Mouse (Mus musculus) lung, embryonic 15.5 days (tissue): ENCODE results near the gene Strip1. TPM values are rescaled to one million over a fixed set of nuclear protein-coding genes. Genes with fewer than 3 reads are reported as not detected.

Source experiments
- ATAC-seq: fragments of 200-750 bp; cut with Nextera tagmentation; 2 replicates; pipeline ENCODE4 v1.8.0; 2017; ENCODE audit warnings: moderate number of reproducible peaks, borderline replicate concordance; ENCODE audit not compliant: low FRiP score, low TSS enrichment; ENCODE audit errors: extremely low read depth
- H3K27ac ChIP-seq: fragments of 300-500 bp; sonication (generic); 2 replicates; pipeline ENCODE4 v1.5.1; 2015; ENCODE audit warnings: moderate library complexity, mild to moderate bottlenecking, inconsistent platforms
- H3K27me3 ChIP-seq: fragments of 300-500 bp; sonication (generic); 2 replicates; pipeline ENCODE4 v1.6.1; 2015; ENCODE audit warnings: inconsistent platforms
- H3K36me3 ChIP-seq: fragments of 300-500 bp; sonication (generic); 2 replicates; pipeline ENCODE4 v1.6.1; 2015; ENCODE audit warnings: inconsistent platforms
- H3K4me1 ChIP-seq: fragments of 300-500 bp; sonication (generic); 2 replicates; pipeline ENCODE4 v1.6.1; 2015; ENCODE audit warnings: inconsistent platforms
- H3K4me2 ChIP-seq: fragments of 300-500 bp; sonication (generic); 2 replicates; pipeline ENCODE4 v1.6.1; 2015; ENCODE audit warnings: inconsistent platforms, mild to moderate bottlenecking, moderate library complexity
- H3K4me3 ChIP-seq: fragments of 300-500 bp; sonication (generic); 2 replicates; pipeline ENCODE4 v1.5.1; 2015; ENCODE audit warnings: mild to moderate bottlenecking, inconsistent platforms
- H3K9ac ChIP-seq: fragments of 300-500 bp; sonication (generic); 2 replicates; pipeline ENCODE4 v1.6.1; 2015; ENCODE audit warnings: inconsistent platforms
- H3K9me3 ChIP-seq: fragments of 300-500 bp; sonication (generic); 2 replicates; pipeline ENCODE4 v1.6.1; 2016; ENCODE audit warnings: inconsistent platforms
- WGBS: fragments of 180-500 bp; shearing (Covaris S2); methylation state at CpG from one replicate; pipeline ENCODE4 v1.1.7; 2015; 5-methylcytosine and 5-hydroxymethylcytosine counted together
- polyA plus RNA-seq: library from polyadenylated mRNA; unstranded; fragments of >200 nt; fragmentation: Nextera tagmentation; extraction: Ambion mirVana; gene quantifications from 2 replicates; pipeline ENCODE4 v1.2.1, GENCODE M21; 2015

The Strip1 gene
- polyA plus RNA-seq, 1 experiment from 2014 or later = 46.7 TPM

DNA sequence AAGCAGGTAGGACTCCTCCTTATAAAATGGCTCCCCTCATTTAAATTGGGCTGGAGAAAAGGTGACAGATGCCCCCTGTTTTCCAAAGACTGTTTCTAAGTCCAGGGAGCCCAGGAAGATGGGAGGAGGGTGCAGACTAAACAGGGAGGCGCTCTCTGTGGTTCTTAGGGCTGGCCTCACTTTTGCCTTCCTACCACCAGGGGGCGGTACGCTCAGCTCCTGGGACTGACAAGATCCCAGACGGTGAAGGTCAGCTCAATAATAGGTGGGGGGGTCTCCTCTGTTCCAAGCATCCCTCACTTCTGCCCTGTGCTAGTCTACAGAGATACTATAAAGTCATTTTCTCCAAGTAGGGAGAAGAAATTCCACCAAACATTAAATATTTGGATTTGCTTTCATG lies 26.2 kb downstream of the Strip1 start:
- no peaks in the 10 kb centered on the region for H3K36me3 ChIP-seq
- H3K4me3 ChIP-seq = no peak overlapping the region
- no peaks in the 10 kb centered on the region for H3K9me3 ChIP-seq
- 8% methylated on average over 4 of the region's 4 CpGs for WGBS
- no peak for ATAC-seq
- no peaks in the 10 kb centered on the region for H3K4me1 ChIP-seq
- no peak overlapping the region for H3K27ac ChIP-seq
- no peak overlapping the region for H3K9ac ChIP-seq
- H3K27me3 ChIP-seq = peaks cover 41% of the 10 kb centered on the region
- H3K4me2 ChIP-seq = no peak overlapping the region

DNA sequence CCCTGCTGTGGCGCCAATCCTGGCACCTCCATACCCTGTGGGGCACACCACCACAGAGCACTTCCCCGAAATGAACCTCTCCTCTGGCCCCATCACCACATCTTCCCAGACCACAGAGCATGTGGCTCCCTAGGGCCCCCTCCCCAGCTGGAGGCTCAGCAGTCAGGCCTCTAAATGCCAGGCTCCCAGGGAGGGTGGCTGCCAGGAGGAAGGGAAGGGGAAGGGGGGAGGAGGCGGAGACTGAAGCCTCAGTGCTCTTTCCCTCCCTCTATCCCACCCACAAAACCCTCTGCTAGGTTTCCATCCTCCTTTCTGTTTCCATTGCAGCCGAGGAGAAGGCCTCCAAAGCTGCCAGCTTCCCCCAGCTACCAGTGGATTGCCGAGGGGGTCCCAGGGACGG lies 31.4 kb downstream of the Strip1 start:
- 36% methylated on average over 6 of the region's 6 CpGs for WGBS
- H3K9me3 ChIP-seq = no peaks in the 10 kb centered on the region
- no peak overlapping the region for H3K27ac ChIP-seq
- H3K9ac ChIP-seq = no peak overlapping the region
- no peaks in the 10 kb centered on the region for H3K36me3 ChIP-seq
- H3K27me3 ChIP-seq = peaks cover 93% of the 10 kb centered on the region
- no peak overlapping the region for H3K4me2 ChIP-seq
- peaks cover 8% of the 10 kb centered on the region for H3K4me1 ChIP-seq
- H3K4me3 ChIP-seq = no peak overlapping the region
- no peak for ATAC-seq

DNA sequence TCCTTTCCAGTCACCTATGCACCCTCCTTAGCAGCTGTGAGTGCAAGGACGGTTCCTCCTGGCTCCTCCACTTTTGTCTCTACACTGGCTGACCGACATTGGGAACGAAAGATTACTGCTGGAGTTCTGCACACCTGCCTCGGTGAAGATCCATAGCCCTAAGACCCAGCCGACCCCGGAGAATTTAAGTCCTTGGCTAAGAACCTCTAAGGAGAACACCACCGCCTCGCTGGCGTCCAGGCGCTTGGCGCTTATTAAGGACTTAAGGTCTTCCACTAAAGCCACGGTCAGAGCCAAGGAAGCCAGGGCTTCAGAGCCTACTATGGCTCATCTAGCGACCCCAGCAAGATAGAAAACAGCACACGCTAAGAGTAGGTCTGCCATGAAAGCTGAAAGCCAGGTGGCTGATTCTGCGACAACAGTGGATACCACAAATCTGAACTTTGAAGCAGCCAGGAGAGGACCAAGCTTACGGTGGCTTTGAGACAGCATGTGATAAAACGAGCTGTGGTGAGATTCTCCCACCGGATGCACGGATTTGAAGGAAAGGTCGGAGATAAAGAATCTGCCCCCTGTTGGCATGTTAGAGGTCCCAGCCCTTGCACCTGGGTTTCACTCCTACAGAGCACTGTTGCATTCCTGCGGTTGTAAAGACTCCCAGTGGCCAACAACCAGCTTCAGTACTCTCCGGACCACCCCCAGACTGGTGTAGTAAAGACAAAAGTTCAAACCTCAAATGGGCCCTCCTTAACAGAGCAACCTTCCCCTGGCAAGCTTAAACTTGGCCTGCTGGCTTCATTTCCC lies 33.7 kb downstream of the Strip1 start:
- H3K27me3 ChIP-seq = peaks cover 100% of the 10 kb centered on the region
- no peak overlapping the region for H3K27ac ChIP-seq
- H3K4me3 ChIP-seq = no peak overlapping the region
- peaks cover 12% of the 10 kb centered on the region for H3K4me1 ChIP-seq
- no peak overlapping the region for H3K4me2 ChIP-seq
- no peak for ATAC-seq
- 7% methylated on average over 22 of the region's 22 CpGs for WGBS
- no peak overlapping the region for H3K9ac ChIP-seq
- no peaks in the 10 kb centered on the region for H3K36me3 ChIP-seq
- no peaks in the 10 kb centered on the region for H3K9me3 ChIP-seq

DNA sequence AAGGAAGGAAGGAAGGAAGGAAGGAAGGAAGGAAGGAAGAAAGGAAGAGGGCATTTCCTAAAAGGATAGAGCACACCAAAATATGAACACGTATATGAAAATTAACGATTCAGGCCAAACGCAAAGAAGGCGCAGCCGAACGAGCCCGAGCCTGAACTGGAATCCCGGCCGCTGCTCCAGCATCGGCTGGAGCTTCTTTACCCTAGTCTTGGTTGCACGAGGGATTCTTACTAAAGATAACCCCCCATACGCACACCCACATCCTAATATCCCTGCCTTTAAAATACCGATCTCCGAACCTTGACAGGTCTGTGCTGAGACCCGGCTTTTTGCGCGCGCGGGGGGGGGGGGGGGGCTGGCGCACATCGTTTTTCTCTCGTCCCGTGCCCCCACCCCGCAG lies 34.4 kb downstream of the Strip1 start:
- Histone ChIP-seq H3K9me3 (no peaks in the 10 kb centered on the region), H3K4me2 (no peak overlapping the region), H3K27ac (no peak overlapping the region), H3K9ac (no peak overlapping the region), H3K4me3 (no peak overlapping the region), H3K36me3 (no peaks in the 10 kb centered on the region), H3K4me1 (peaks cover 12% of the 10 kb centered on the region), H3K27me3 (peaks cover 100% of the 10 kb centered on the region)
- ATAC-seq = no peak
- WGBS = 1% methylated on average over 23 of the region's 24 CpGs

DNA sequence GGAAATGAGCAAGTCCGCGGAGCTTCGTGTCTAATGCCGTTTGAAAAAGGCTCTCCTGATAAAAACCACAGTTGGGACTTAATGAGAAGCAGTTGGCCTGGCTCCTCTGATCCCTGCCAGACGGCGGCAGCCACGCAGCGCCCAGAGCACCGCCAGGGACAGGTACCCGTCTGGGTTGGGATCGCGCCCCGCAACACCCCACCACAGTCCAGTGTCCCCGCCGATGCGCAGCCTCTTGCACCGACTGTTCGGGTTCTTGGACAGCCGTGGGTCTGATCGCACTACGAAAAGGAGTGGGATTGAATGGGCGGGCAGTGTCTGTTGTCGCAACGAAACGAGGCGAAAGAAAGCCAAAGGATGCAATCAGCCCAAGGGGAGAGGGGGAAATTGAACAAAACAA lies 34.9 kb downstream of the Strip1 start:
- ATAC-seq = no peak
- Histone ChIP-seq H3K4me1 (peaks cover 12% of the 10 kb centered on the region), H3K27ac (no peak overlapping the region), H3K9ac (no peak overlapping the region), H3K27me3 (peaks cover 100% of the 10 kb centered on the region), H3K36me3 (no peaks in the 10 kb centered on the region), H3K9me3 (no peaks in the 10 kb centered on the region), H3K4me3 (no peak overlapping the region), H3K4me2 (no peak overlapping the region)
- under 1% methylated on average over 26 of the region's 26 CpGs for WGBS

DNA sequence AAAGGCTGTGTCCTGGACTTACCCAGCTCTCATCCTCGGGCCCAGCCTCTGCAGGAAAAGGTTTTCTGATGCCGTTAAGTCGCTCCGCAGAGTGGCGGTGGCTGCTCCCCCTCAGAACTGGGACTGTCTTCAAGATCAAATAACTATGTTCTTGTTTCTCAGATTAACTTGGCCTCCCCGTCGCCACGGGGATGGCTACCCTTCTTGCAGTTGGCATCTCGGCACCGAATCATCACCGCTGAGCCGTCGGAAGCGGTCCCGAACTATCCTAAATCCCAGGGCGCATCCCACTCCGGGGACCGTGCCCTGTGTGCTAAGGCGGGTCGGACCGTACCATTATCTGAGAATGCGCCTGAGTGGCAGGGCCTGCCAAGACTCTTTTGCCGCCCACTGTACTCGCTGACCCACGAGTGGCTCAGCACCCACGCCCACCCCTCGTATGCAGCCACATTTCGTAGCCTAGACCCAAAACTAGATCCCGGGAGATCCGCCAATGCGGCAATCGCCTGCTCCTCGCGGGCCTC lies 35.5 kb downstream of the Strip1 start:
- H3K4me3 ChIP-seq = peak overlapping the region; percentile 31; the same call in 1 of the 2 replicates
- WGBS = 2% methylated on average over 34 of the region's 34 CpGs
- ATAC-seq = no peak
- H3K27ac ChIP-seq = no peak overlapping the region
- H3K9me3 ChIP-seq = no peaks in the 10 kb centered on the region
- peak overlapping the region; percentile 54; the same call in 1 of the 2 replicates for H3K4me2 ChIP-seq
- no peaks in the 10 kb centered on the region for H3K36me3 ChIP-seq
- H3K27me3 ChIP-seq = peaks cover 100% of the 10 kb centered on the region
- no peak overlapping the region for H3K9ac ChIP-seq
- peaks cover 12% of the 10 kb centered on the region for H3K4me1 ChIP-seq

DNA sequence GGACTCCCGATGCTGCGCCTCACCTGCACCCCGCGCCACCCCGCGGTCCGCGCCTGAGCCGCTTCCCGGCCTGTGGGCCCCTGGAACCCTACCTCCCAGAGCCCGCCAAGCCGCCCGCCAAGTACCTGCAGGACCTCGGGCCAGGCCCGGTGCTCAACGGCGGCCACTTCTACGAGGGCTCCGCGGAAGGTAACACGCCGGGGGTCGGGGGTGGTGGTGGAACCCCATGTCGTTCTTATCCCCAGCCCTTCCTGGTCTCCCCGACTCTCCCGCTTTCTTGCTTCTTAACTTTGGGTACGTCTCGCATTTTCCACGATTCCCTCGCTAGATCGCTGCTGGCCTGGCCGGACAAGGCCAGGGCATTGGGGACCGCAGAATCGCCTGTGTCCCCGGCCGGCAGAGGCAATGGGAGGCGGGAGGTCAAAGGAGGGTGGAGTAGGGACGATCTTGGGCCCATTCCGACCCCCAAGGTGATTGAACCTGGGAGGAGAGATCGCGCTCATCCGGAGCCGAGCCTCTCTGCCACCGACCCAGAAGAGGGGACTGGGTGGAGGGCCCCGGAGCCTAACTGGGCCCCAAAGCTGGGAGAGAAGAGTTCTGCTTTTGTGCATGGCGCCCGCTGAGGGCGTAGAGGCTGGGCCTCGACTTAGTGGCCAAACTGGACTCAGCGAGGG lies 36.1 kb downstream of the Strip1 start:
- H3K9me3 ChIP-seq = no peaks in the 10 kb centered on the region
- whole genome bisulfite sequencing = under 1% methylated on average over 43 of the region's 50 CpGs
- no peaks in the 10 kb centered on the region for H3K36me3 ChIP-seq
- H3K9ac ChIP-seq = no peak overlapping the region
- no peak overlapping the region for H3K27ac ChIP-seq
- H3K4me2 ChIP-seq = peak overlapping the region; percentile 54
- peaks cover 98% of the 10 kb centered on the region for H3K27me3 ChIP-seq
- peak overlapping the region; percentile 31 for H3K4me3 ChIP-seq
- H3K4me1 ChIP-seq = peaks cover 12% of the 10 kb centered on the region
- peak; percentile 41; the same call in 1 of the 2 replicates for ATAC-seq

DNA sequence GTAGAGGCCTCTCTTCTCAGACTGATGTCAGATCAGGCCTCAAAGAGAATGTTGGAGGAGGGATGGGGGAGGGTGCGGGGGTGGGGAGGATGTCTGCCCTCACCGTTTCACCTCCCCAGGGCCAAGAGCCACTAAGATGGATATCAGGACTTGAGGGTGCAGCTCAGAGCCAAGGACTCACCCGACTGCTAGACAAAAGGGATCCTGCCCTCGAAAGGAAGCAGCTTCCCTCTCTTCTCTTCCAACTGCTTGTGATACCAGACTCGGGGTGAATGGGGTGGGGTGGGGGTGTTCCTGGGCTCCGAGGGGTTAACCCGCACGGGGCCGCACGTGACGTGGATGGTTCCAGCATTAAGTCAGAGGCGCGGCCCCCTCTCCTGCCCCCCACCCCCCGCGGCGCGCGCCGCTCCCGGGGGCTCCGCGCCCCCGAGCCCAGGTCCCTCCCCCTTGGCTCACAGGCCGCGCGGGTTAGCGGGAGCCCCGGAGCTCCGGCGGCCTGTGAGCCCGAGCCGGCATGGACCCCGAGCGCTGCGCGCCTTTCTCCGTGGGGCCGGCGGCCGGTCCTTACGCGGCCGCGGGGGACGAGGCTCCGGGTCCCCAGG lies 36.7 kb downstream of the Strip1 start, which contains the start of gene Alx3:
Gene Alx3, plus strand, starts transcription at position 370 of the 602 bp plus-strand sequence.
- no peak within 1 kb of the TSS for H3K27ac ChIP-seq
- no peaks in the 10 kb centered on the region for H3K36me3 ChIP-seq
- peak within 1 kb of the TSS; percentile 54 for H3K4me2 ChIP-seq
- H3K9ac ChIP-seq = no peak within 1 kb of the TSS
- WGBS = 2% methylated on average over 18 of the region's 46 CpGs
- peaks cover 12% of the 10 kb centered on the region for H3K4me1 ChIP-seq
- H3K9me3 ChIP-seq = no peaks in the 10 kb centered on the region
- H3K4me3 ChIP-seq = peak within 1 kb of the TSS; percentile 31
- ATAC-seq = peak; percentile 23; the same call in 1 of the 2 replicates
- H3K27me3 ChIP-seq = peaks cover 98% of the 10 kb centered on the region

DNA sequence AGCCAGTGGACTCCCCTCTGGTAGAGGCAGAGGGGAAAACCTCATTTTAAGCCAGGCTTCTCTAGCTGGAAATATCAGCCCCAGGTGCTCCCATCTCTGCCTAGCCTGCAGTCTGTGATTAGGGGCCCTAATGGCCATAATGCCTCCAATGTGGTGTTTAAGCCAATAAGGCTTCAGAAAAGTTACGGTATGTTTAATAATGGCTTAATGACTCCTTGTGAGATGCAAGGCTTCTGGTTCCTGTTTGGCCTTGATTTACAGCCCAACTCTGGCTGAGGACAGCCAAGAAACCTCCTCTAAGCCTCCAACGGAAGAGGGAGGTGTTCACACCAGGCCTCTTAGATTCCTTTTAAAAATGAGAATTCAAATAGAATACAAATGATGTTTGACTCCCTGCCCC lies 37.9 kb downstream of the Strip1 start:
- Histone ChIP-seq H3K27me3 (peaks cover 98% of the 10 kb centered on the region), H3K36me3 (no peaks in the 10 kb centered on the region), H3K4me3 (no peak overlapping the region), H3K9ac (no peak overlapping the region), H3K4me1 (peaks cover 12% of the 10 kb centered on the region), H3K4me2 (no peak overlapping the region), H3K27ac (no peak overlapping the region), H3K9me3 (no peaks in the 10 kb centered on the region)
- 52% methylated on average over 2 of the region's 2 CpGs for WGBS
- no peak for ATAC-seq

DNA sequence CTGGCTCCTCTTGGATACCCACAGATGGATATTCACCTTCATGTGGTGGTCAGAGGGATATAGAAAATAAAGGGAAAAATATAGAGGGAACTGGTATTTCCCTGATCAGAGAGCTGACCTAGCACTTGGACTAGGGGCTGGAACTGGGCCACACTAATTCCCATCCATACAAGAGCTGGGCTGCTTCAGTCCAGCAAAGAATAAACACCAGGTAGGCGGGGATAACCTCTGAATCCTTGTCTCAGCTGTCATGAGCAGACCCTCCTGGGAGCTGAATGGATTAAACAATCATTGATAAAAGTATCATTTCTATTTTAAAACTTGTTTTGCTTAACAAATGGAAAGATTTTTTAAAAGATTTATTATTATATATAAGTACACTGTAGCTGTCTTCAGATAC lies 39.9 kb downstream of the Strip1 start:
- Histone ChIP-seq H3K4me3 (no peak overlapping the region), H3K9ac (no peak overlapping the region), H3K27me3 (peaks cover 98% of the 10 kb centered on the region), H3K4me1 (peaks cover 12% of the 10 kb centered on the region), H3K36me3 (no peaks in the 10 kb centered on the region), H3K4me2 (no peak overlapping the region), H3K27ac (no peak overlapping the region), H3K9me3 (no peaks in the 10 kb centered on the region)
- no peak for ATAC-seq
- WGBS = 43% methylated on average over 1 of the region's 1 CpGs

DNA sequence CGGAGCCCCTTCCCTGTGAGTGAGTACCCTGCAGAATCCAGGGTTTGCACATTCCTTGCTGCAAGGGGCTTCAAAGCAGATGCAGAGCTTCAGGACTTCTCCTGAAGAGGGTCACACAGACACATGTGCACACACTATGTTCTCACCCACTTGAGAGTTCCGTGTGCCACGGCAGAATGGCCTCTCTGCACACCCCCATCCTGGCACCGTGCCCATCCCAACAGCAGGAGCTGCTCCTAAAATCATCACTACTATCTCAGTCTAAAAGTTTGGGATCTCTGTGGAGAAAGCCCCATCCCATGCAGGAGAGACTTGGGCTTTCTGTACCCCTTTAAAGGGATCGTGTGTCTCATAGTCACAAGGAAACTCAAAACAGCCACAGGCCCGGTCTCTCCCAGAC lies 45.0 kb downstream of the Strip1 start:
- Histone ChIP-seq H3K4me3 (no peak overlapping the region), H3K4me2 (no peak overlapping the region), H3K36me3 (no peaks in the 10 kb centered on the region), H3K9ac (no peak overlapping the region), H3K27ac (no peak overlapping the region), H3K4me1 (peaks cover 11% of the 10 kb centered on the region), H3K9me3 (no peaks in the 10 kb centered on the region), H3K27me3 (peaks cover 98% of the 10 kb centered on the region)
- 42% methylated on average over 6 of the region's 6 CpGs for WGBS
- no peak for ATAC-seq

DNA sequence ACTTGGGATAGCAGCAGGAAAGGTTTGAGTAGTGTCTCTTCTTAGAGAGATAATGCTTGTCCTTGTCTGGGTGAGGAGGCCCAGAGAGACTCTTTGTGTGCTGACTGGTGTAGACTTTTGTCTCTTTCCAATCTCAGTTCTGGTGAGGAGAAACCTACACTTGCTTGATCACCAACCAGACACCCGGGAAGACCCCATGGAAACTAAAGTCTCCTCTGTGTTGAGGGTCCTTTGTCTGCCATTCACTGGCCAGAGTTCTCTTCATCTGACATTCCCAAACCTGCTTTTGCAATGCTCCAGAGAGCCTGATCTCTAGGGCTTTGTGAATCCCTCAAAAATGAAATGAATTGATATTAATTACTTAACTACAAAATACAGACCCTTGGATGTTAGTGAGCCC lies 47.6 kb downstream of the Strip1 start:
- Histone ChIP-seq H3K27me3 (peaks cover 99% of the 10 kb centered on the region), H3K4me3 (no peak overlapping the region), H3K4me2 (no peak overlapping the region), H3K9ac (no peak overlapping the region), H3K36me3 (no peaks in the 10 kb centered on the region), H3K9me3 (no peaks in the 10 kb centered on the region), H3K27ac (no peak overlapping the region), H3K4me1 (peaks cover 11% of the 10 kb centered on the region)
- ATAC-seq = no peak
- WGBS = 21% methylated on average over 1 of the region's 1 CpGs
